Mouse (Mus musculus): ENCODE data around the gene Wnt10b.
"Not testable (repeated sequence)": the region's sequence is repeated elsewhere in the genome, so short reads cannot be mapped to it uniquely, and the experiment has no call there.

GRCm38 (mm10) chr15:98743863-98744262, 34.1 kb downstream of the Wnt10b start:
- TF ChIP-seq POLR2A (IDR thresholded peaks at IDR 0.05; ENCODE audit: borderline replicate concordance, control insufficient read depth, low read depth, low read length); CTCF (IDR thresholded peaks at IDR 0.05; ENCODE audit: control insufficient read depth, insufficient read depth, low read length): not testable (repeated sequence)

All from bone marrow, adult 2 months (tissue).